Mouse (Mus musculus): ENCODE data around the gene Nedd4.

GRCm38 (mm10) chr9:72775022-72775421 is 112.9 kb downstream of the Nedd4 start:
- no peak for TF ChIP-seq CTCF (IDR thresholded peaks at IDR 0.05; ENCODE audit: control insufficient read depth, insufficient read depth, insufficient read length)
- TF ChIP-seq USF1 (IDR thresholded peaks at IDR 0.05; ENCODE audit: low read depth), result no peak
- no peak for TF ChIP-seq MYOD1 (IDR thresholded peaks at IDR 0.05; ENCODE audit: control insufficient read depth, insufficient read length, low read depth)
